Mouse (Mus musculus) testis, adult 10 weeks (tissue): ENCODE results near the gene Zdhhc25. TPM values are rescaled to one million over a fixed set of nuclear protein-coding genes. Genes with fewer than 3 reads are reported as not detected.

Source experiments
- polyA plus RNA-seq: library from polyadenylated mRNA; stranded (reverse); fragments of 350-450 nt; fragmentation: Illumina TruSeq; extraction: RNeasy Lipid Tissue Mini Kit (QIAGEN cat#74804); gene quantifications from one replicate; pipeline ENCODE4 v1.2.3, GENCODE M21; 2014; ENCODE audit warnings: low read depth, low replicate concordance

Gene Zdhhc25
- 14.4 TPM for polyA plus RNA-seq

GRCm38 (mm10) chr15:88600002-88600401 is at the start of gene Zdhhc25:
TSS of gene Zdhhc25 (plus strand) at chr15:88600302.

Other genes with a start within 250 kb of the Zdhhc25 start
- gene Brd1, start 133.9 kb downstream of the Zdhhc25 start, polyA plus RNA-seq = 16.4 TPM
- 27.3 TPM for gene Zbed4, start 151.4 kb downstream of the Zdhhc25 start, polyA plus RNA-seq
- 6.8 TPM for gene Alg12, start 219.0 kb downstream of the Zdhhc25 start, polyA plus RNA-seq
- gene Creld2, start 219.3 kb downstream of the Zdhhc25 start, polyA plus RNA-seq = 63.9 TPM